Mouse (Mus musculus): ENCODE data around the gene Rps6ka2. TPM values are rescaled to one million over a fixed set of nuclear protein-coding genes. Genes with fewer than 3 reads are reported as not detected.

Rps6ka2 gene
- polyA plus RNA-seq, 1 experiment = 0.03 TPM

DNA sequence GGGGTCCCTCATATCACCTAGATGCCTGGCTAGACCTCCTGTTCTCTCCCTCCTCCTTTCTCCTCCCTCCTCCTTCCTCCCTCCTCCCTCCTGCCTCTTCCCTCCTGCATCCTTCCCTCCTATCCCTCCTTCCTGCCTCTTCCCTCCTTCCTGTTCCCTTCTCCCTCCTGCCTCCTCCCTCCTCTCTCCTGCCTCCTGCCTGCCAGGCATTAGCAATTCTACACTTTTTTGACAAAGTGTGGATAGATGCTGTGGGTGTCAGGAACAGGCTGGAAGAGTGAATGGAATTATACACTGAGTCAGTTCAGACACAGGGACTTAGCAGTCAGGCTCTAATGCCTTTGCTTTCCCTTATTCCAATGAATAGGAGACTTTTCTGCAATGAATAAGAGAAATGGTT lies 63.3 kb downstream of the Rps6ka2 start:
- TF ChIP-seq GATA1 (IDR thresholded peaks at IDR 0.05; ENCODE audit: low read length) = no peak
- no peak for TF ChIP-seq TAL1 (IDR thresholded peaks at IDR 0.05; ENCODE audit: low read length)
- Histone ChIP-seq H3K36me3 (ENCODE audit: control insufficient read depth) (no peaks in the 10 kb centered on the region), H3K27me3 (ENCODE audit: control insufficient read depth) (no peaks in the 10 kb centered on the region), H3K9me3 (ENCODE audit: control insufficient read depth, low read length) (no peaks in the 10 kb centered on the region), H3K4me3 (replicated peaks) (no peak overlapping the region), H3K4me1 (ENCODE audit: control insufficient read depth) (no peaks in the 10 kb centered on the region)

DNA sequence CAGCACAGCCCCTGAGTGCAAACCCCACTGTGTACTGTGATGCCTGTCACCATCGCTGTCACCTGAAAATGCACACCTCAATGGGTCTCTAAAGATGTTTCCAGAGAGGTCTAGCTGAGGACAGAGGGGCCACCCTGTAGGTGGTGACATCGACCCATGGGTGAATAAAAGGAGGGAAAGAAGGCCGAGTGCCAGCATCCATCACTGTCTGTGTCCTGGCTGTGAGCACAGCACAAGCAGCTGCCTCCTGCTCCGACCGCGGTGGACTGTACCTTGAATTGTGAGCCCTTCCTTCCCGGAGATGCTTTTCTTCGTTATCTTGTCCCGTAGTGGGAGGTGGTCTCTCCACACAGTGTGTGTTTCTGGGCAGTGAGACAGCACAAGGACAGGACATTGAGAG lies 67.8 kb downstream of the Rps6ka2 start:
- H3K9me3 ChIP-seq (ENCODE audit: control insufficient read depth, low read length) = no peaks in the 10 kb centered on the region
- H3K4me1 ChIP-seq (ENCODE audit: control insufficient read depth) = no peaks in the 10 kb centered on the region
- H3K36me3 ChIP-seq (ENCODE audit: control insufficient read depth) = no peaks in the 10 kb centered on the region
- no peak overlapping the region for H3K4me3 ChIP-seq (replicated peaks)
- H3K27me3 ChIP-seq (ENCODE audit: control insufficient read depth) = no peaks in the 10 kb centered on the region
- TF ChIP-seq GATA1 (IDR thresholded peaks at IDR 0.05; ENCODE audit: low read length) (no peak), TAL1 (IDR thresholded peaks at IDR 0.05; ENCODE audit: low read length) (no peak)

DNA sequence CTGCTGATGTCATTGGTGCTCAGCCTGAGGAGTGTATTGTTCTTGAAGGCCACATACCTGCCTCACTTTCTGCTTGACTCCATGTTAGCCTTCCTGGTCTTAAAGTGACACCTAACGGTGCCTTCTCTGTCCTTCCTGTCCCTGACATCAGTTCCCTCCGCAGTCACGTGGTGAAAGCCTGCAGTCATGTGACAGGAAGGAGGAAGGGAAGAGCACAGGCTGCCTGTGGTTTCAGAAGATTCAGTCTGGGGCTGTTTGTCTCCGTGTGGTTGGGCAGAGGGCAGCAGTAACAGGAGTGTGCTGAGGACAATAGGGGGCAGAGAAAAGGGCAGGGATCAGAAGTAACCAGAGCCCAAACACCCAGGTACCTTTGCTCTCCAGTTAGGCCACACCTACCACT lies 68.9 kb downstream of the Rps6ka2 start:
- H3K27me3 ChIP-seq (ENCODE audit: control insufficient read depth) = no peaks in the 10 kb centered on the region
- no peaks in the 10 kb centered on the region for H3K9me3 ChIP-seq (ENCODE audit: control insufficient read depth, low read length)
- TF ChIP-seq GATA1 (IDR thresholded peaks at IDR 0.05; ENCODE audit: low read length) (no peak), TAL1 (IDR thresholded peaks at IDR 0.05; ENCODE audit: low read length) (no peak)
- H3K4me1 ChIP-seq (ENCODE audit: control insufficient read depth) = no peaks in the 10 kb centered on the region
- H3K4me3 ChIP-seq (replicated peaks) = no peak overlapping the region
- no peaks in the 10 kb centered on the region for H3K36me3 ChIP-seq (ENCODE audit: control insufficient read depth)

GRCm38 (mm10) chr17:7240526-7240925 lies 70.6 kb downstream of the Rps6ka2 start:
- Histone ChIP-seq H3K4me1 (ENCODE audit: control insufficient read depth) (no peaks in the 10 kb centered on the region), H3K4me3 (replicated peaks) (no peak overlapping the region), H3K9me3 (ENCODE audit: control insufficient read depth, low read length) (no peaks in the 10 kb centered on the region), H3K36me3 (ENCODE audit: control insufficient read depth) (no peaks in the 10 kb centered on the region), H3K27me3 (ENCODE audit: control insufficient read depth) (no peaks in the 10 kb centered on the region)
- TF ChIP-seq TAL1 (IDR thresholded peaks at IDR 0.05; ENCODE audit: low read length) (no peak), GATA1 (IDR thresholded peaks at IDR 0.05; ENCODE audit: low read length) (no peak)

GRCm38 (mm10) chr17:7245078-7245477 lies 75.2 kb downstream of the Rps6ka2 start:
- Histone ChIP-seq H3K4me3 (replicated peaks) (no peak overlapping the region), H3K9me3 (ENCODE audit: control insufficient read depth, low read length) (no peaks in the 10 kb centered on the region), H3K4me1 (ENCODE audit: control insufficient read depth) (no peaks in the 10 kb centered on the region), H3K27me3 (ENCODE audit: control insufficient read depth) (no peaks in the 10 kb centered on the region), H3K36me3 (ENCODE audit: control insufficient read depth) (no peaks in the 10 kb centered on the region)
- no peak for TF ChIP-seq TAL1 (IDR thresholded peaks at IDR 0.05; ENCODE audit: low read length)

- Histone ChIP-seq H3K4me1 (ENCODE audit: control insufficient read depth) (no peaks in the 10 kb centered on the region), H3K9me3 (ENCODE audit: control insufficient read depth, low read length) (no peaks in the 10 kb centered on the region), H3K36me3 (ENCODE audit: control insufficient read depth) (no peaks in the 10 kb centered on the region), H3K27me3 (ENCODE audit: control insufficient read depth) (no peaks in the 10 kb centered on the region), H3K4me3 (replicated peaks) (no peak overlapping the region)
- TF ChIP-seq GATA1 (IDR thresholded peaks at IDR 0.05; ENCODE audit: low read length) (no peak), TAL1 (IDR thresholded peaks at IDR 0.05; ENCODE audit: low read length) (no peak)
These were observed 77.1 kb downstream of the Rps6ka2 start for GRCm38 (mm10) chr17:7246893-7247556.

DNA sequence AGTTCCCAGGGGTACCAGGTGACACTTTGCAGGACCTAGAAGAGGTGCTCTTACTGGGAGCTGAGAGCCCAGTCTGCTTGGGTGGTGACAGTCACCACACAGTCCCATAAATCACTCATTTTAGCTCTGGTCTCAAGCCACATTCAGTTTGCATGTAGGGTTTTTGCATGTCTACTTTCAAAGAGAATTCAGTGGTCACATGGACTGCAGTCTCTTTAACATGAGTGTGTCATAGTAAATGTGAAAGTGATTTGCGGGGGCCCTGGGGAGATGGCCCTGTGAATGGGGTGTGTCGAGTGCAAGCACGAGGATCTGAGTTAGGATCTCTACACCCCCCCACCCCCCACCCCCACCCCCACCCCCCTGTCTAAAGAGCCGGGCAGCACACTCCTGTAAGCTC lies 80.5 kb downstream of the Rps6ka2 start:
- no peak overlapping the region for H3K4me3 ChIP-seq (replicated peaks)
- no peak for TF ChIP-seq GATA1 (IDR thresholded peaks at IDR 0.05; ENCODE audit: low read length)
- TF ChIP-seq TAL1 (IDR thresholded peaks at IDR 0.05; ENCODE audit: low read length) = no peak
- no peaks in the 10 kb centered on the region for H3K9me3 ChIP-seq (ENCODE audit: control insufficient read depth, low read length)
- no peaks in the 10 kb centered on the region for H3K27me3 ChIP-seq (ENCODE audit: control insufficient read depth)
- no peaks in the 10 kb centered on the region for H3K4me1 ChIP-seq (ENCODE audit: control insufficient read depth)
- no peaks in the 10 kb centered on the region for H3K36me3 ChIP-seq (ENCODE audit: control insufficient read depth)

- H3K9me3 ChIP-seq (ENCODE audit: control insufficient read depth, low read length) = no peaks in the 10 kb centered on the region
- no peak for TF ChIP-seq TAL1 (IDR thresholded peaks at IDR 0.05; ENCODE audit: low read length)
- no peak for TF ChIP-seq GATA1 (IDR thresholded peaks at IDR 0.05; ENCODE audit: low read length)
- no peaks in the 10 kb centered on the region for H3K27me3 ChIP-seq (ENCODE audit: control insufficient read depth)
- H3K4me3 ChIP-seq (replicated peaks) = no peak overlapping the region
- H3K4me1 ChIP-seq (ENCODE audit: control insufficient read depth) = no peaks in the 10 kb centered on the region
- no peaks in the 10 kb centered on the region for H3K36me3 ChIP-seq (ENCODE audit: control insufficient read depth)
These were observed 87.3 kb downstream of the Rps6ka2 start for GRCm38 (mm10) chr17:7257208-7257607.

DNA sequence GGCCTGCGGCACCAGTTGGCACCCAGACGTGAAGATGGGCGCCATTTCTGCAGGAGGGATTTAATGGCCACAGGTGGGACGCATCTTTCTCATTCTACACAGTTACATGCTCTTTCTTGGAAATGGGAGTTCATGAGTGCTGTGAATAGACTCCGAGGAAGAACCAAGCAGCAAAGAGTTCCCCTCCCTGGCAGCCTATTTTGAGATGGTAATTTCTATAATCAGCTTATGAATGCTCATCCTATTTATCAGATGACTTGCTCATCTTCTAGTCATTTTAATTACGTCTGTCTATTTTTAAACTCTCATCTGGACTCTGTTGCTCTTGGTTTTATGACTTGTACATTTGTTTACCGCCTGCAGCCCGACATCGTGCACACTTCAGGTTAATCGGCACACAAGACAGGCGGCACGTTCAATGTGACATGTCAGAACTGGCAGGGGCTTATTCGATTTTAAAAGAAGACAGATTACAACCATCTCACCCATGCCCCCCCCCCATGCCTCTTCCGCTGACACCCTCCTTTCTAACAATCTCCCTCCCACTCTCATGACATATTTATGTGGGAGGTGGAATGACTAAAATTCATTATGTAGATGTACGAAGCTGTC lies 88.9 kb downstream of the Rps6ka2 start:
- H3K4me3 ChIP-seq (replicated peaks) = no peak overlapping the region
- no peaks in the 10 kb centered on the region for H3K36me3 ChIP-seq (ENCODE audit: control insufficient read depth)
- H3K9me3 ChIP-seq (ENCODE audit: control insufficient read depth, low read length) = no peaks in the 10 kb centered on the region
- H3K27me3 ChIP-seq (ENCODE audit: control insufficient read depth) = no peaks in the 10 kb centered on the region
- no peaks in the 10 kb centered on the region for H3K4me1 ChIP-seq (ENCODE audit: control insufficient read depth)
- no peak for TF ChIP-seq GATA1 (IDR thresholded peaks at IDR 0.05; ENCODE audit: low read length)

DNA sequence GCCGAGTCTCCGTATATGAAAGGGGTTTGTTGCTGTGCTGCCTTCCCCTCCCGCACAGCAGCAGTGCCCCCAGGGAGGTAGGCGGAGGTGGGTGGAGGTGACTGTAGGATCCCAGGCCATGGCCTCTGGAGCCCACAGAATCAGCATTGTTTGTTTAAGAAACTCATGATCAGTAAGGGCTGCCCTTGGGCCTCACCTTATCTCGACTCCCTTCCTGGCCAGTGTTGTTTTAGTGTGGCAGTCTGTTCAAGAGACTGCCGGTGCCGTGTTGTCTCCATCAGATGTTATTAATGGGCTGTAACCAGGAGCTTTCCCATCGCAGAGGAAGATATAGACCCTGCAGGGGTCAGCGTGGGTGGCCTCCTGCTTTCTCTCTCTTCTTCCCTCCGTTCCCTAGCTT lies 90.4 kb downstream of the Rps6ka2 start:
- Histone ChIP-seq H3K27me3 (ENCODE audit: control insufficient read depth) (no peaks in the 10 kb centered on the region), H3K4me1 (ENCODE audit: control insufficient read depth) (no peaks in the 10 kb centered on the region), H3K4me3 (replicated peaks) (no peak overlapping the region), H3K36me3 (ENCODE audit: control insufficient read depth) (no peaks in the 10 kb centered on the region), H3K9me3 (ENCODE audit: control insufficient read depth, low read length) (no peaks in the 10 kb centered on the region)
- TF ChIP-seq TAL1 (IDR thresholded peaks at IDR 0.05; ENCODE audit: low read length) = no peak
- no peak for TF ChIP-seq GATA1 (IDR thresholded peaks at IDR 0.05; ENCODE audit: low read length)

Measured in erythroblast, embryonic 14.5 days (primary cell).